Mouse (Mus musculus) left cerebral cortex, adult 9 months (tissue): ENCODE measurements around the gene Tmem132c.

Experiments
- DNase-seq, 2 experiments: peaks; one replicate each; pipeline ENCODE4 v3.0.0; 2022; ENCODE audit warnings: low spot score in 2 of 2

The Tmem132c gene

DNA sequence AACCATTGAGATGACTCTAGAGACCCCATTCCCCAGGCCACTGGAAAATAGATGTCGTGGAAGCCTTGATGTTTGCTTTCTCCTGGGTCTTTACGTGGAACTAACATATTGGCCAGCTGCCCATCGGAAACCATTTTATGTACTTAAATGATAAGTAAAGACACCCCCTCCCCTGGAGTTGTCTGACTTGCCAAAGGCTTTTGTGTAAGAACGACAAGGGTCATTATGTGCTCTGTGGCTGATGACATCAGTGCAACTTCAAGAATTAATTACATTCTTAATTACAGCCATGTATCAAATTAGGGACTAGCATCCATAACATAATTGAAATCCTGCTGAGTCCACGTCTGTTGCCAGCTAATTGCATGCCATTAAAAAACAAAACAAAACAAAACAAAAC is 45.3 kb downstream of the Tmem132c start:
- no peak for DNase-seq

DNA sequence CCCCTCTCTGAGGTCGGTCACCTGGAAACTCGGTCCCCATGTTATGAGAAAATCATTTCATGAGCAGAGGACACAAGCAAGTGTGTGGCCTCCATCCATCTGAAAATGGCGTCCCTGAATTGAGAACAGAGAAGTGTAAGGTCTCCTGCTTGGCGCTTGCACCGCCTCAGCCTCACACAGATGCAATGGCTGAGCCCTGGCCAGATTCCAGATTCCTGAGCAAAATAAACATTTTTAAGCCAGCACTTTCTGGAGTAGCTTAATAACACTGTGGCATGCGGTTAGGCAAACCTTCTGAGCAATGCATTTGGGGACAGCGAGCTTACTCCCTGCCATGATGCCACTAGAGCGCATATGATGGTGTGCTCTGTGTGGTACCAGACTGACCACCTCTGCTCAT is 48.1 kb downstream of the Tmem132c start:
- DNase-seq = no peak

DNA sequence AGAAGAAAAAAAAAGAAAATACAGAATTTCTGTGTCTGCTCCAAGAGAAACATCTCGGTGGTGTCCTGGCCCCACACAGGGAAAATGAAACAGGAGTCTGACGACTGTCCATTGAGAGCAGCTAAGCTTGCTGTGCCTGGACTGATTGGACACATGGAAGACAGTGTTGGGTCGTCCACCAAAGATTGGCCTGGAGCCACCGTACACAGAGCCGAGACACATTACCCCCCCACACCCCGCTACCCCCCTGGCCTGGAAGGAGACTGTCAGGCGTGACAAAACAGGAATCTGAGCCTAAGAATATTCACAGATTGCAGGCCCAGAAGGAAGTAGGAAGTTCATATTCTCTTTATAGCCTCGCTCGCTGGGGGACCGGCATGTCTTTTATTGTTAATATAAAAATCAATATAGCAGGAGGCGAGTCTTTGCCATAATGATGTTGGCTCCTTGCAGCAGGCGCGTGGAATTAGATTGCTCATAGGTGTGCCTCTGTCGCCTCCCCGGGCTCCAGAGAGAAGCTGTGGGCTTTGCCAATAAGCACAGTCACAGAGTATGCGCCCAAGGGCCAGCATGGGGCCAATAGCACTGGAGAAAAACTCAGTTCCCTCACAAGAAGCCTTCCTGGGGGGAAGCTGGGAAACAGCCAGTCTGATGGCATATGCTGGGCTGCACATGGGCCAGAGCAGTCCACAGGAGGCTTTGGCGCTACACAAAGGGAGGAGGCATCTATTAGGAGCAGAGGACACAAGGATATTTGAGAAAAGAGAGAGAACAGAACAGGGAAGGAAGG is 49.0 kb downstream of the Tmem132c start:
- DNase-seq = no peak

DNA sequence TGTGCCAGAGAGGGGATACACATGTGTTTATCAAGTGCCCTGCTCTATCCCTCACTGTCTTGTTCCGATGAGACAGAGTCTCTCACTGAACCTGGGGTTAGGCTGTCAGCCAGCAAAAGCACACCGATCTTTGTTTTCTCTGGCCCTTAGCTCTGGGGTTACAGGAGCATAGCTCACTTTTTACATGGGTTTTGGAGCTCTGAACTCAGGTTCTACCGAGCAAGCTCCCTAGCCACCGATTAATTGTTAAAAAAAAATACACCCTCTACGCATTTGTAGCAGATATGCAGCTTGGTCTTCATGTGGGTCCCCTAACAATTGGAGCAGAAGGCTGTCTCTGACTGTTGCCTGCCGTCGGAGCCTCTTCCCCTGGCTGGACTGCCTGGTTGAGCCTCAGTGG is 50.0 kb downstream of the Tmem132c start:
- no peak for DNase-seq

DNA sequence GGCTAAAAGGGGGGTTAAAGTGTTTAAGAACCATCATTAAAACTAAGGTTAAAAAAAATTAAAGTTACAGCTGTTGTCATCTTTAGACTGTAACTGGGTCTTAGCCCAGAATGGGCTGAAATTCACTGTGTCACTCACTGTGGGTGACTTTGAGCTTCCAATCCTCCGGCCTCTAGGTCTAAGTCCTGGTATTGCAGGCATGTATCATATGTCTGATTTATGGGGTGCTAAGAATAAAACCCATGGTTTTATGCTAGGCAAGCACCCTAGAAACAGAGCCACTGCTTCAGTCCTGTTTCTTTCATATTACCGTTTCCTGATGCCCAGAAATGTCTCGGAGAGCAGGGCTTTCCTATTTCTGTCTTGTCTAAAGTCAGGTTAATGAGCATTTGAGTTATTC is 52.1 kb downstream of the Tmem132c start:
- DNase-seq = no peak

DNA sequence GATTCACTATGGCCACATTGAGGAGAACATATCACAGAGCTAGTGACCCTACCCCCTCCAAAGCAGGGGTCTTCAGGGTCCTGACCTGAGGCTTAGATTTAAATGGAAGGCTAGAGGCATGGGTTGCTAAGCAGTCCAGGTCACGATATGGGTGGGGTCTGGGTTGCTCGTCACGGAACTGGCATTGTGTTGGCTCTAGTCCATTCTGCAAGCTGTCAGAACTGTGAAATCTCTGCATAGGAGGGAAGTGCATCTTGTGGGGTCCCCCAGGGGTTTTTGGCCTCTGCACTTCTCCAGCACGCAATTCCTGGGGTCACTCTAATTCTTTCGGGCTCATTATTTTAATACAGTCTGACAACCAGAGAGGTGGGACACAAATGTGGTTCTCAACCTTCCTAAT is 55.9 kb downstream of the Tmem132c start:
- no peak for DNase-seq

DNA sequence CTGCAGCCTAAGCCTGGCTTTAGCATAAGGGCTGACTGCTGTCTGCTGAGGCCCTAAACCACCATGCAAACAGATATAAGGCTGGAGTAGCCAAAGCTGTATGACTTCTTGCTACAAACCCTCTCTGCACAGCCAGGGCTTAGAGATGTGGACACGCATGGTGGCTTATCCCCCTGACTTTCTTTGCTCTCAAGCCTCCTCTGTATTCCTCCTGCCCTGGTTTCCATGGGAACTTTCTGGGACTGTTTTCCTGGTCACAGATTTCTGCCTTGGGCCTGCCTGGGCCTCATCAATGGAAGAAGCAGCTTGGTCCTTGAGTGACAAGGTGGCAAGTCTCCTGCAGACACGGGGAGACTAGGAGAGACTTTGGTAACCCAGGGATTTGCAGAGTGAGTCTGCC is 56.5 kb downstream of the Tmem132c start:
- DNase-seq = no peak

DNA sequence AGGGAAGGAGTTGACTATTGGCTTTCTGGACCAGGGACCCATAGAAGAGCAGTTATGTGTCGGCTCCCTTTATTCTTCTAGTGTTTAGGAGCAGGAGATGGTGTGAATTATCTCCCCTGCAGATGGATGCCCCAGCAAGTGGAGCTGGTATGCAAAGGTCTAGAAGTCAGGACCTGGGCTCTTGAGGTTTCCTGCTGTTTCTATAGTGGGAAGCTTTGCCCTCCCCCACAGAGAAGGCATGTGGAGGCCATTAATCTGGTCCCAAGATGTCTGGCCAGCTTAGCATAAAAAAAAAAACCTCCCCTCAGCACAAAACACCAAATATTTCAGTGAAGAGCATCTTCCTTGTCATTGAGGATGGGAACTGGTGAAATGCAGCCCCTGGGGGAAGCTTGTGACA is 57.4 kb downstream of the Tmem132c start:
- no peak for DNase-seq

DNA sequence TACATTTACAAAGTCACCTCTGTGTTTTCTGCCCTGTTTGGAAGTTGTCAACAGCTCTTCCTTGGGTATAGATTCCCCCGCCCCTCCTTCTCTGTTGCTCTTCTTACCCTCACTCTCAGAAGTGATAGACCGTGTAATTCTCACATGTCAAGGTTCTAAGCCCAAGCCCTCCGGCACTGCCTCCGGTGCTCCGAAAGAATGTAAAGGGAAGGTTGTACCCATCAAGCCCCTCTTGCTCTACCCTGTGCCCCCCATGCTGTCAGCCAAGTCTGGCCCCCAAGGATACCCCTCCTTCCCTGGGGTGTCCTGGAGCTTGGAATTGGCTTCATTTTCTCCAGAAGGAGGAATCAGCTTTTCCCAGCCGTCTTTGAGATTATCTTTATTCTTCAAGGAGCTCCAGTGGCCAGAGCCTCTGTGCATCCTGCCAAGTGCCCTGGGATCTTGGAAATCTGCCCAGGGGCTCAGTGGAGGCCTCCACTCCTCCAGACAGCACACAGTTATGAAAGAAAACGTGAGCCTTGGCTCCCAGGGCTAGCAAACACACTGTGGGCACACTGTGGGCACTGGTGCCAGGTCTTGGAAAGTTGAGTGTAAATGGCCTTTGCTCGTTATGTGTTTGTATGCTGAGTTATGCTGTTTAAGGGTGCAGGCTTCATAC is 59.1 kb downstream of the Tmem132c start:
- no peak for DNase-seq

DNA sequence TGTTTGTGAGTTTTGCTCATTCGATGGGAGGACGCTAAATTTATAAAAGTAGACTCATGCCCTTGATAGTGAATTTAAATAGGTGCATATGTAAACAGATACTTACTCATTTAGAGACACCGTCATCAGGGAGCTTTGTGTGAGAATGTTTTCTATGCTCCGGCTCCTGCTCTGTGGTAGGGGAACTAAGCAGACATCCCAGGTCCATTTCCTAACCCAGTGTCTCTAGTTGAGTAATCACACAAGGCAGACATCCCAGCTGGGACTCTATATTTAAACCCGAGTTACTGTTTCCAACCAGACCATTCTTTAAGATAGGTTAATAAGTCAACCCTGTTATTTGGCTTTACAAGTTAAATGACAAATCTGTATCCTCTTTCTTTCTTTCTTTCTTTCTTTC is 63.7 kb downstream of the Tmem132c start:
- no peak for DNase-seq

DNA sequence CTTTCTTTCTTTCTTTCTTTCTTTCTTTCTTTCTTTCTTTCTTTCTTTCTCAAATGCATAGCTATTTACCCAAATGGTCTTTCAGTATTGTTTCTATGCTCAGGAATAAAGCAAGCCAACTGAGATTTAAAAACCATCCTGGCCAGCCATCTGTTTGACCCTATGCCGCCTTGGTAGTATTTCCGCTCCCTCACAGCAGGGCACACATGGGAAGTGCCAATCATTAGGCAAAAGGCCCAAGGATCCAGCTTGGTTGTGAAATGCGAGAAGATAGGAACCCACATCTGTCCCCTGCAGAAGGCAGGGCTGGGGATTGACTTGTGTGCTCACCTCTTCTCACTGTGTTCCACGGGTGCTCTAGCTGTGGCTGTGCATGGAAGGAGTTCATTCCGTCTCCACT is 64.1 kb downstream of the Tmem132c start:
- DNase-seq = no peak

DNA sequence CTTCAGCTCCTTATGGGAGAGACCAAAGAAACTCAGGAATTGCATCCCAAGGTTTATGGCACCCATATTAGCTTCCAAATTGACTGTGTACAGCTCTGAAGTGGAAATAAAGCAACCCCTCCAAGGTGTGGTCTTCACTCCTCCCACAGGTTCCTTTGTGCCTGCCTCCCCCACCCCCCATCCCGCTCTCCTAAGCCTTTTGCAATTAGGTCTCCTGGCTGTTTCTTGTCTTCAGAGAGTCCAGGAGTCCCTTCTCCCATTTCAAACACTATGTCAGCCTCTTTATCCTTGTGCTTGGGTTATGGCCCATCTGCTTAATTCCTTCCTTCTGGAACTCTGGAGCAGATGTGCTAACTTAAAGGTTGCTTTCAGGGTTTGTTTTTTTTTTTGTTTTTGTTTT is 65.1 kb downstream of the Tmem132c start:
- no peak for DNase-seq

DNA sequence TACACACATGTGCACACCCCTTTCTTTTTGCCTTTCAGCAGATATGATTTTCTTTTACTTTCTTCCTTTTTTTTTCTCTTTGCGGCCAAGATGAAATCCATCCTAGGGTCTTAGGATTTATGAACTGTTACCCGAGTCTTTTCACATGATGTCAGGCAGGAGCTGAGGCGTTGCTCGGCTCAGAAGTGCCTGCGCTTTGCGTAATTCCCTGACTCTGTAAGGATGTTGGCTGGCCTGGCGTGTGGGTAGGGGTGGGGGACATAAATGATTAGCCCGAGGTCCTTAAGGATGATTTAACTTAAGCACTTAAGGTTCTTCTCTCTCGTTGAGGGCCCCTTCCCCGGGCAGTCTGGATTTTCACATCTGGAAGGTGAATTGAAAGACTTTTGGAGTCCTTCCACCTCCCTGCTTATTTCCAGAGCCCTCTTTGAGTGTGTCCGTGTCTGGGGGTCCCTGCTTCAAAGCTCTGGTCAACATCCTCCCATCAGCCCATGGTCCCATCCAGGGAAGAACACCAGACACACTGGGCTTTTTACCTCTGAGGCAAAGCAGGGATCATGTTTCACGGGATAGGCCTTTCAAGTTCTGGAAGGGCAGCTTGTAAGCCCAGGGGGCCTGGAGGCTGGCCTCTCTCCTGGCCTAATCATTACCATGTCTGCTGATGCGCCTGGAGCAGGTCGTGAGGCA is 68.9 kb downstream of the Tmem132c start:
- no peak for DNase-seq

DNA sequence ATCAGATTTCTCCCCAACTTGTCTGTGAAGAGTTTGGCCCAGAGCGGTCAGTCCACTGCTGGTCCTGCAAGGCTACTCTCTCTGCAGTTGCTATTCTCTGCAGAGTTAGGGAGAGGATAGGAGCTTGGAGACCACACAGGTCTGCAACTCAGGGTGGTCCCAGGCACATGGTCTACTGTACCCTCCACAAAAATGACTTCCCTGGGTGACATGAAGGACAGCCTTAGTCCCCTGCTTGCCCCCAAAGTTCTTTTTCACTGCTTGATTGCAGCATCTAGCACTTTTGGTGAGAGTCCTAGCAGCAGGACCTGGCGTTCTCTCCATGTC is 69.4 kb downstream of the Tmem132c start:
- no peak for DNase-seq

DNA sequence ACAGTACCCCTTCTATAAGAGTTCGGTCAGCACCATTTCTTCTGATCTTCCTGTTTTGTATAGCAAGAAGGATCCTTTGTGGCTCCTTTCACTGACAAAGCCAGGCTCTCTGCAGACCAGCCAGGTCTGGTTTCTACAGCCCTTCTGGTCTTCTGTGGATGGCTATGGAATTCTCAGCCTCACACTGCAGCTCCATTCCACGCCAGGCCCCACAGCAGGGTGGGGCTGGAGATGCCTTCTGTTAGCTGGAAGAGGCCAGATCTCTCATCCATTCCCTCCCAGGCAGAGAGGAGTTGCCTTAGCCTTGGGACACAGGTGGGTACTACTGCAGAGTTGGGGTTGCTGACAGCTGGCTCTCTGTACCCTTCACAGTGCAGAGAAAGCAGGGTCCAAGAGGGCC is 72.0 kb downstream of the Tmem132c start:
- DNase-seq = no peak

DNA sequence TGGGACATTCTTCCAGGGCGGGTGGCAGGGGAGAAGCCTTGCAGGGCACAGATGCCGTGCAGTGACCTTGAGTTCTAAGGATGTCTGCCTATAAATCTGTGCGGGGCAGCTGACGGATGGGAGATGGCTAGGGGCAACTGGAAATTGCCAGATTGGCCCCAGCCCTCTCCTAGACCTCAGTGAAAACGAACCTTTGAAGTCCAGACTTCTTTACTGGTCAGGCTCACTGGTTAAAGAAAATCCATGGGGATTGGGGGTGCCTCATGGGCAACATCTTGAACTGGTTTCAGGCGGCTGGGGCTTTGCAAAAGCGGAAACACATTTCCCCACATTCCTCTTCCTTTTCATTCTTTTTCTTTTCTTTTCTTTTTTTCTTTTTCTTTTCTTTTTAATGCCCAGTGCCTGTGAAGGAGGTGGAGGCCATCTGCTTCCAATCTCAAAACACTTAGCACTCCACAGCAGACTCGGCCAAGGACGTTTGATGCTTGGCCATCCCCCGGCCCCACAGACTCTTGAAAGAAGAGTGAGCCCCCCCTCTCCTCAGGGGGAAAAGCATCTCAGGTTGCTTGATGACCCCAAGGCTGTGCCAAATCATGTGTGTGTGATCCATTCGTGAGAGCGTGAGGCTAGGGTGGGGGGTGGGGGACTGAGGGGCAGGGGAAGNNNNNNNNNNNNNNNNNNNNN is 77.6 kb downstream of the Tmem132c start:
- no peak for DNase-seq

DNA sequence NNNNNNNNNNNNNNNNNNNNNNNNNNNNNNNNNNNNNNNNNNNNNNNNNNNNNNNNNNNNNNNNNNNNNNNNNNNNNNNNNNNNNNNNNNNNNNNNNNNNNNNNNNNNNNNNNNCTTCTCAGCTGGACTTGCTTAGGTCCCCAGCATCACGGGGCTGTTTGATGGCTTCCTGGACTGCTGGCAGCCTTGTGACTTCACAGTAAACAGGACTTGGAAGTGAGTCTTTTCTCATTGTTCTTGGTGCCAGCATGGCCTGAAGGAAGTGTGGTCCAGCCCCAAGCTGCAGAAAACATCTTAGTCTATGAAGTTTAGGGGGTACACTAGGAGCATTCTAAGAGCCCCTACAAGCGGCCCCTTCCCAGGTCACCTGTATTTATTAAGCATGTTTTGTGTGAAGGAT is 83.0 kb downstream of the Tmem132c start:
- no peak for DNase-seq

DNA sequence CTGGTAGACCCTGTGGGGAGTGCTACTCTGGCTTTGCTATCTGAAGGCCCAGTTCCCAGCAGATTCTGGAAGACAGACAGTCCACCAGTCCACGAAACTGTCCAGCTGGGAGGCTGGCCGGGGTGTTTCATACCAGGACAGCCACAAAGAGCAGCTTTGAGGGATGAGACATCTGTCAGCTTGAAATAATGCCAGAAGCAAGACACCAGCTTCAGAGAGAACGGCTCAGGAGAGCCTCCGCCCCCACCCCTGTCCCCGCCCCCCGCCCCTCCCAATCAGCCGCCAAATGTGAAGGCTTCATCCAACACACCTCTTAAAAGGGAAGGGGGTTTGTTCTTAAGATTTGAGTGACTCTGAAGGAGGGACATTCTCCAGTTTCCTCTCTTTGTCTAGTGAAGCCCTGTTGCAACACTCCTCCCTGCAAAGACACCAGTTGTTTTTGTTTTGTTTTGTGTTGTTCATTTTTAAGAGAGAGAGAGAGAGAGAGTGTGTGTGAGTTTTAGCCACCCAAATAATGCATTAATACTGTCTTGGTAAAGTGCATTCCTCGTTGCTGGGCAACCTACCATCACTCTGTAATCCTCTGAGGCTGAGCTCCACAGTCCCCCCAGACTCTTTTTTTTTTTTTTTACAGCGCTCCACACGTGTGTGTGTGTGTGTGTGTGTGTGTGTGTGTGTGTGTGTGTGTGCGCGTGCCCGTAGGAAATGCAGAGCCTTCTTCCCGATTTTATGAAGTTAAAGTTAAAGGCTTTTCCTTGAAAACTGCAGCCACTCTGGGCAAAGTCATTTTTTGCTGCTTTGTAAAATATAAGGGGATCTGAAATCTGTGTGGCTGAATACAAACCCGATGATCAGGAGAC is 94.7 kb downstream of the Tmem132c start:
- peak; percentile 3 to 34 for DNase-seq

DNA sequence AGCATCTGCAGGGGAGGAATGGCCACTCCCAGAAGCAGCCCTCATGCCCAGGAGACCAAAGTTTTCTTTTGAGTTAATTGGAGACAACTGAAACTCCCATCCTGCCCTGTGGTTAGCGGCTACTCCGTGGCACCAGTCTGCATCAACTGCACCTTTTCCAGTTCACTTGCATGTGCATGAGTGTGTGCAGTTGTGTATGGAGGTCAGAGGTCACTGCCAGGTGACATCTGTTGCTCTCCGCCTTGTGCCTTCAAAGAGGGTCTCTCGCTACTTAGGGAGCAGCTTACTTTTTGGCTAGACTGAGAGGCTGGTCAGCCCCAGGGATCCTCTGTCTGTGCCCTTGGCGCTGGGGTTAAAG is 95.3 kb downstream of the Tmem132c start:
- DNase-seq = no peak

DNA sequence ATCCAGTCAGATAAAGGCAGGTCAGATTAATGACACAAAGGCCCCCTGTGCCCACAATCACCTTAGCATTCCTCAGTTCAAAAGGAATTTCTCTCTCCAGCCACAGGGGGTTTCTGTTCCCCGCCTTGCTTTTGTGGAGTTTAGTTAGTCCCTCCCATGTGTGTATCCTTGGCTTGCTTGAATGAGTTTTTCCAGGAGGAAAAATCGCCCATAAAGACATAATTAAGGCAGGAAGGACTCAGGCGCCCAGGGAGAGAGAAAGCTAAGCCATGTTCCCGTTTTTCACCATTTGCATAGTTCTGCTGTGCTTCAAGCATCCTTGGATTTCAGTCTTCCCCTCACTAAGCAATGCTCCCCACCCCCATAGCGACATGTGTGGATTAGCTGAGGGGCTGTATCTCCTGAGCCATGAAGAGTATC is 97.4 kb downstream of the Tmem132c start:
- DNase-seq = no peak

DNA sequence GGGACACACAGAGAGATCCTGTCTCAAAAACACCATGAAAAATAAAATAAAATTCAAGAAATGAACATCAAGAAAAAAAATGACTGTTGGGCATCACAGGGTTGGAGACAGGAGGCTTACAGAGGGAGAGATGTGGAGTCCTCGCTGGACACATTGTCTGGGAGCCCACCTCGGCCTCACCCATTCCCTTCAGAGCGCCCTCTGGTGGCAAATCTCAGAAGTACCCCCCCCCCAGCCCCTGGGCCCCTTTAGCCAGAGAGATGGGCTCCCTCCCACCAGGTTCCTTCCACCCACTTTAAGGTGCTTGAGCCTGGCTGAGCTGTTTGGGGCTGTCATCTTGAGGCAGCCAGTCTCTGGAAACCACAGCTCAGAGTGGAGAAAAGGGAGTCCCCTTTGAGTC is 99.5 kb downstream of the Tmem132c start:
- DNase-seq = no peak

DNA sequence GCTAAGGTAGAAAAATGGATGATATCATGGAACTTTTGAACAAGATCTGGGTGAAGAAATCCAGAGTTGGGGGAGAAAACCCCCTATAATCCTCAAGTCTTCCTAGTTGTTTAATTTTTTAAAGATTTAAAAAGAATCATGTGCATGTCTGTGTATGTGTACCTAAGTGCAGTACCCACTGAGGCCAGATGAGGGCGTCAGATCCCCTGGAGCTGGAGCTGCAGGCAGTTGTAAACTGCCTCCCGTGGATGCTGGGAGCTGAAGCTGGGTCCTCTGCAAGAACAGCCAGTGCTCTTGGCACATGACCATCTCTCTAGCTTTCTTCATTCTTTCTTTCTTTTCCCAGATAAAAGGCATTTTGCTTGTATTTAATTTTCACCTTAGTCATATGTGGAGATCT is 103.1 kb downstream of the Tmem132c start:
- DNase-seq = no peak
